Mouse (Mus musculus): ENCODE data around the gene Olfr569. TPM values are rescaled to one million over a fixed set of nuclear protein-coding genes. Genes with fewer than 3 reads are reported as not detected.

Gene Olfr569
- polyA plus RNA-seq, 1 experiment from 2014 or later, result not detected

GRCm38 (mm10) chr7:102855807-102856206 lies 34.9 kb downstream of the Olfr569 start:
- Histone ChIP-seq H3K27ac (ENCODE audit: low read depth, low read length) (no peak overlapping the region), H3K4me1 (replicated peaks; ENCODE audit: control insufficient read depth, insufficient read depth, low read length) (no peaks in the 10 kb centered on the region), H3K9me3 (ENCODE audit: control insufficient read depth, low read length) (no peaks in the 10 kb centered on the region), H3K27me3 (replicated peaks; ENCODE audit: control insufficient read depth, insufficient read depth, low read length) (no peaks in the 10 kb centered on the region), H3K9ac (ENCODE audit: low read depth, low read length) (no peak overlapping the region), H3K36me3 (ENCODE audit: control insufficient read depth, insufficient read depth, low read length) (no peaks in the 10 kb centered on the region), H3K4me2 (no peak overlapping the region), H3K4me3 (ENCODE audit: low read depth, low read length) (no peak overlapping the region)
- no peak for DNase-seq (ENCODE audit: low spot score)
- ATAC-seq (replicated peaks; ENCODE audit: low FRiP score), result no peak

Other genes with a start within 250 kb of the Olfr569 start
- not detected in 2 replicates for gene Olfr555, start 232.1 kb downstream of the Olfr569 start, polyA plus RNA-seq (2014; fragmentation: Nextera tagmentation; extraction: Ambion mirVana)
- not detected in 2 replicates for gene Olfr556, start 226.0 kb downstream of the Olfr569 start, polyA plus RNA-seq (2014; fragmentation: Nextera tagmentation; extraction: Ambion mirVana)
- gene Trim68, start 203.6 kb downstream of the Olfr569 start, polyA plus RNA-seq (2014; fragmentation: Nextera tagmentation; extraction: Ambion mirVana), result 5.1 and 6.8 TPM in 2 replicates
- not detected in 2 replicates for gene Olfr557, start 195.0 kb downstream of the Olfr569 start, polyA plus RNA-seq (2014; fragmentation: Nextera tagmentation; extraction: Ambion mirVana)
- gene Olfr558, start 188.7 kb downstream of the Olfr569 start, polyA plus RNA-seq (2014; fragmentation: Nextera tagmentation; extraction: Ambion mirVana), result not detected in 2 replicates
- not detected in 2 replicates for gene Olfr33, start 171.8 kb downstream of the Olfr569 start, polyA plus RNA-seq (2014; fragmentation: Nextera tagmentation; extraction: Ambion mirVana)
- not detected in 2 replicates for gene Olfr559, start 163.4 kb downstream of the Olfr569 start, polyA plus RNA-seq (2014; fragmentation: Nextera tagmentation; extraction: Ambion mirVana)
- not detected in 2 replicates for gene Olfr560, start 131.5 kb downstream of the Olfr569 start, polyA plus RNA-seq (2014; fragmentation: Nextera tagmentation; extraction: Ambion mirVana)
- gene Olfr78, start 131.4 kb downstream of the Olfr569 start, polyA plus RNA-seq (2014; fragmentation: Nextera tagmentation; extraction: Ambion mirVana), result not detected in 2 replicates
- not detected in 2 replicates for gene Olfr561, start 119.7 kb downstream of the Olfr569 start, polyA plus RNA-seq (2014; fragmentation: Nextera tagmentation; extraction: Ambion mirVana)
- gene Olfr564, start 87.4 kb downstream of the Olfr569 start, polyA plus RNA-seq (2014; fragmentation: Nextera tagmentation; extraction: Ambion mirVana), result not detected in 2 replicates
- gene Olfr566, start 32.1 kb downstream of the Olfr569 start, polyA plus RNA-seq (2014; fragmentation: Nextera tagmentation; extraction: Ambion mirVana), result not detected in 2 replicates
- not detected in 2 replicates for gene Olfr568, start 13.8 kb downstream of the Olfr569 start, polyA plus RNA-seq (2014; fragmentation: Nextera tagmentation; extraction: Ambion mirVana)
- not detected in 2 replicates for gene Olfr570, start 3.7 kb upstream of the Olfr569 start, polyA plus RNA-seq (2014; fragmentation: Nextera tagmentation; extraction: Ambion mirVana)
- not detected in 2 replicates for gene Olfr571, start 26.7 kb upstream of the Olfr569 start, polyA plus RNA-seq (2014; fragmentation: Nextera tagmentation; extraction: Ambion mirVana)
- gene Olfr572, start 33.5 kb upstream of the Olfr569 start, polyA plus RNA-seq (2014; fragmentation: Nextera tagmentation; extraction: Ambion mirVana), result not detected in 2 replicates
- not detected in 2 replicates for gene Olfr573-ps1, start 51.7 kb upstream of the Olfr569 start, polyA plus RNA-seq (2014; fragmentation: Nextera tagmentation; extraction: Ambion mirVana)
- gene Olfr574, start 57.6 kb upstream of the Olfr569 start, polyA plus RNA-seq (2014; fragmentation: Nextera tagmentation; extraction: Ambion mirVana), result not detected in 2 replicates
- gene Olfr575, start 67.9 kb upstream of the Olfr569 start, polyA plus RNA-seq (2014; fragmentation: Nextera tagmentation; extraction: Ambion mirVana), result not detected in 2 replicates
- gene Olfr576, start 71.8 kb upstream of the Olfr569 start, polyA plus RNA-seq (2014; fragmentation: Nextera tagmentation; extraction: Ambion mirVana), result not detected in 2 replicates
- gene Olfr577, start 85.1 kb upstream of the Olfr569 start, polyA plus RNA-seq (2014; fragmentation: Nextera tagmentation; extraction: Ambion mirVana), result not detected in 2 replicates
- gene Olfr578, start 98.4 kb upstream of the Olfr569 start, polyA plus RNA-seq (2014; fragmentation: Nextera tagmentation; extraction: Ambion mirVana), result not detected in 2 replicates
- not detected in 2 replicates for gene Olfr582, start 147.1 kb upstream of the Olfr569 start, polyA plus RNA-seq (2014; fragmentation: Nextera tagmentation; extraction: Ambion mirVana)
- not detected in 2 replicates for gene Olfr583, start 160.4 kb upstream of the Olfr569 start, polyA plus RNA-seq (2014; fragmentation: Nextera tagmentation; extraction: Ambion mirVana)
- gene Olfr584, start 191.0 kb upstream of the Olfr569 start, polyA plus RNA-seq (2014; fragmentation: Nextera tagmentation; extraction: Ambion mirVana), result not detected in 2 replicates
- gene Olfr585, start 206.8 kb upstream of the Olfr569 start, polyA plus RNA-seq (2014; fragmentation: Nextera tagmentation; extraction: Ambion mirVana), result not detected in 2 replicates
- gene Olfr586, start 234.8 kb upstream of the Olfr569 start, polyA plus RNA-seq (2014; fragmentation: Nextera tagmentation; extraction: Ambion mirVana), result not detected in 2 replicates
- not detected in 2 replicates for gene Olfr588-ps1, start 250.0 kb upstream of the Olfr569 start, polyA plus RNA-seq (2014; fragmentation: Nextera tagmentation; extraction: Ambion mirVana)